Mouse (Mus musculus): ENCODE measurements around the gene Rftn1. TPM values are rescaled to one million over a fixed set of nuclear protein-coding genes. Genes with fewer than 3 reads are reported as not detected.
"Not testable (repeated sequence)": the region's sequence is repeated elsewhere in the genome, so short reads cannot be mapped to it uniquely, and the experiment has no call there.

The Rftn1 gene
- polyA plus RNA-seq, 1 experiment from 2014 or later, result 17.0 TPM

DNA sequence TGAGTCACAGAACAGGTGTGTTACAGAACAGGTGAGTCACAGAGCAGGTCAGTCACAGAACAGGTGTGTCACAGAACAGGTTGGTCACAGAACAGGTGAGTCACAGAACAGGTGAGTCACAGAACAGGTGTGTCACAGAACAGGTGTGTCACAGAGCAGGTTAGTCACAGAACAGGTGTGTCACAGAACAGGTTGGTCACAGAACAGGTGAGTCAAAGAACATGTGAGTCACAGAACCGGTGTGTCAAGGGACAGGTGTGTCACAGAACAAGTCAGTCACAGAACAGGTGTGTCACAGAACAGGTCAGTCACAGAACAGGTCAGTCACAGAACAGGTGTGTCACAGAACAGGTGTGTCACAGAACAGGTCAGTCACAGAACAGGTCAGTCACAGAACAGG is 74.1 kb downstream of the Rftn1 start:
- H3K4me3 ChIP-seq; ATAC-seq (ENCODE audit: low FRiP score); H3K9me3 ChIP-seq; H3K4me2 ChIP-seq; H3K36me3 ChIP-seq; H3K9ac ChIP-seq; H3K27ac ChIP-seq; H3K27me3 ChIP-seq; H3K4me1 ChIP-seq (replicated peaks): not testable (repeated sequence)
- 100% methylated on average over 1 of the region's 1 CpGs for WGBS

DNA sequence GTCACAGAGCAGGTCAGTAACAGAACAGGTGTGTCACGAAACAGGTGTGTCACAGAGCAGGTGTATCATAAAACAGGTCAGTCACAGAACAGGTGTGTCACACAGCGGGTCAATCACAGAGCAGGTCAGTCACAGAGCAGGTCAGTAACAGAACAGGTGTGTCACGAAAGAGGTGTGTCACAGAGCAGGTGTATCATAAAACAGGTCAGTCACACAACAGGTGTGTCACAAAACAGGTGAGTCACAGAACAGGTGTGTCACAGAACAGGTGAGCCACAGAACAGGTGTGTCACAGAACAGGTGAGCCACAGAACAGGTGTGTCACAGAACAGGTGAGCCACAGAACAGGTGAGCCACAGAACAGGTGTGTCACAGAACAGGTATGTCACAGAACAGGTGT is 74.8 kb downstream of the Rftn1 start:
- H3K9ac ChIP-seq; ATAC-seq (ENCODE audit: low FRiP score); H3K4me1 ChIP-seq (replicated peaks); H3K36me3 ChIP-seq; H3K27ac ChIP-seq; H3K9me3 ChIP-seq; H3K4me2 ChIP-seq; H3K27me3 ChIP-seq; H3K4me3 ChIP-seq: not testable (repeated sequence)
- 96% methylated on average over 3 of the region's 3 CpGs for WGBS

DNA sequence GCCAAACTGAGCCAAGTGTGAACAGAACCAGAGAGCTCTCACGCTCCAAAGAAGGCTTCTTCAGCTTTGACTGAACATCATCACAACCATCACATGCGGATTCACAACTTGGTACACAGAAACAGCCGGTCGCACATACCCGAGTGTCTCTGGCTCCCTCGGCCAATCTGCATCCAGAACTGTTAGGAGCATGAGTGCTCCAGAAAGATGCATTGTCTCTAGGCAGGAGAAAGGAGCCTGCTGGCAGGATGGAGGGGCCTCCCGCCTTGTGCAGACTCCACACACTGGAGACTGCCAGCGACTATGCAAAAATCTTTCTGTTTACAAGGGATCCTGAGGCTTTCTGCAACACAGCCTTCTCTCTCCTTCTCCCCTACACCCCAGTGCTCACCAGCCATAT is 75.8 kb downstream of the Rftn1 start:
- 84% methylated on average over 8 of the region's 8 CpGs for WGBS
- Histone ChIP-seq H3K4me3 (no peak overlapping the region), H3K9ac (no peak overlapping the region), H3K4me1 (replicated peaks) (peaks cover 4% of the 10 kb centered on the region), H3K9me3 (no peaks in the 10 kb centered on the region), H3K36me3 (no peaks in the 10 kb centered on the region), H3K4me2 (no peak overlapping the region), H3K27ac (no peak overlapping the region), H3K27me3 (no peaks in the 10 kb centered on the region)
- no peak for ATAC-seq (ENCODE audit: low FRiP score)

DNA sequence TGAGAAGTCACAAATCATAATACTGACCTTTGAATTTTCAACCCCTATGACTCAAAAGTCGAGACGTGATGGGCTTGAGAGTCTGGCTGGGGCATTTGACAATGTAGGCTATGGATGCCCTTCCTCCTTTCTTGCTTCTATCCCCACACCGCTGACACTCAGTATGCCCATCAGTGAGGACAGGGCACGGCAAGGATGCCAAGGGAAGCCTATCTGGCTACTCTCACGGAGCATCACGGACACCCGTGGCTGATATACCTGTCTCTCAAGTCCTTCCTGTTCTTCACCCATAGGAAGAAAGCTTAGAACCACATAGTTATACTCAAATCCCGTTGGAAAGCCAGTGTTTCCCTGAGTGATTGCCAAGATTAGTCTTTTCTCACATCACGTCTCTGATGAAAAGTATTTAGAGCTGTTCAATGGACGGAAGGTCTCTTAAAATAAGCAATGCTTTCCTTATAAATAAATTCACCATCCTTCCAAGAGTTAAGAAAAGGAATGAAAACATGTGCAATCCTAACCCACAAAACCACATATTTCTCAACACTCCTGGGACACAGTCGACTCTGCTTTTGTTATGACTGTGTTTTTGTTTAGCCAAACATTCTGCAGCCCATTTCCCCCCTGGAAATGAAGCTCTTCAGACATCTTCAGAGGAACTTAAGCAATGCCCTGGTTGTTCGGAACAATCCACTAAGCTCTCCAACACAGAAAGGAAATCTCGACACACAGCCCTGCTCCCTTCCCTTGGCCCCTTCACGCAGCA is 79.6 kb downstream of the Rftn1 start:
- Histone ChIP-seq H3K9ac (no peak overlapping the region), H3K27me3 (no peaks in the 10 kb centered on the region), H3K4me1 (replicated peaks) (peaks cover 4% of the 10 kb centered on the region), H3K36me3 (0 out of 2 replicates have a peak, but pooled peaks cover under 1% of the 10 kb centered on the region), H3K9me3 (no peaks in the 10 kb centered on the region), H3K27ac (no peak overlapping the region), H3K4me3 (no peak overlapping the region), H3K4me2 (no peak overlapping the region)
- 78% methylated on average over 14 of the region's 14 CpGs for WGBS
- ATAC-seq (ENCODE audit: low FRiP score), result no peak

DNA sequence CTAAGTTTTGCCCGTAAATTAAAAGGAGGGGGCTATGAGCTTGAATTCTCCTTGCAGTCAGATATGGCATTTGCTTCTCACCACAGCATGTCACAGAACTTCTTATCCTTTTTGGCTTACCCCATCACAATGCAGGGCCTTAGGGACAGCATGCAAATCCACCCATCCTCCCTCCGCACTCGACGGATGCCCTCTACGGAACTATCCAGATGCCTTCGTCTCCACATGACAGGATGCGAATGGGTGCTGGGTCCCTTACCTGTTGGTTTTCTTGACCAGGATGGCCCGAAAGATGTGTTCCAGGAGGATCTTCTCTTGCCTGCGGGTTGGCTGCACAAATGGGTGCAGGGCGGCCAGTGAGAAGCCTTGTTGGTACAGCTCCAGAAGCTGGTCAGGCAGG is 83.7 kb downstream of the Rftn1 start:
- whole genome bisulfite sequencing, result 96% methylated on average over 10 of the region's 10 CpGs
- H3K27ac ChIP-seq, result no peak overlapping the region
- ATAC-seq (ENCODE audit: low FRiP score), result no peak
- peaks cover 4% of the 10 kb centered on the region for H3K4me1 ChIP-seq (replicated peaks)
- H3K9me3 ChIP-seq, result peaks cover 10% of the 10 kb centered on the region
- 0 out of 2 replicates have a peak, but pooled peaks cover 9% of the 10 kb centered on the region for H3K36me3 ChIP-seq
- no peak overlapping the region for H3K4me2 ChIP-seq
- H3K9ac ChIP-seq, result no peak overlapping the region
- no peaks in the 10 kb centered on the region for H3K27me3 ChIP-seq
- H3K4me3 ChIP-seq, result no peak overlapping the region

- Histone ChIP-seq H3K27me3 (no peaks in the 10 kb centered on the region), H3K9ac (no peak overlapping the region), H3K4me1 (replicated peaks) (peaks cover 12% of the 10 kb centered on the region), H3K4me2 (no peak overlapping the region), H3K27ac (no peak overlapping the region), H3K9me3 (peaks cover 10% of the 10 kb centered on the region), H3K4me3 (no peak overlapping the region), H3K36me3 (0 out of 2 replicates have a peak, but pooled peaks cover 9% of the 10 kb centered on the region)
- 90% methylated on average over 3 of the region's 3 CpGs for WGBS
- no peak for ATAC-seq (ENCODE audit: low FRiP score)
Observed at GRCm38 (mm10) chr17:50104131-50104530, 86.3 kb downstream of the Rftn1 start.

- no peak overlapping the region for H3K9ac ChIP-seq
- H3K9me3 ChIP-seq, result peaks cover 10% of the 10 kb centered on the region
- 0 out of 2 replicates have a peak, but pooled peaks cover 9% of the 10 kb centered on the region for H3K36me3 ChIP-seq
- no peaks in the 10 kb centered on the region for H3K27me3 ChIP-seq
- H3K27ac ChIP-seq, result no peak overlapping the region
- ATAC-seq (ENCODE audit: low FRiP score), result no peak
- peaks cover 12% of the 10 kb centered on the region for H3K4me1 ChIP-seq (replicated peaks)
- H3K4me2 ChIP-seq, result no peak overlapping the region
- H3K4me3 ChIP-seq, result no peak overlapping the region
- WGBS, result 88% methylated on average over 3 of the region's 3 CpGs
Observed at GRCm38 (mm10) chr17:50101416-50101815, 89.1 kb downstream of the Rftn1 start.

GRCm38 (mm10) chr17:50100070-50100469 is 90.4 kb downstream of the Rftn1 start:
- WGBS, result 68% methylated on average over 12 of the region's 12 CpGs
- Histone ChIP-seq H3K9me3 (peaks cover 3% of the 10 kb centered on the region; the same call in 1 of the 2 replicates), H3K4me1 (replicated peaks) (peaks cover 12% of the 10 kb centered on the region), H3K4me2 (no peak overlapping the region), H3K27ac (peak overlapping the region; percentile 58; the same call in 1 of the 2 replicates), H3K9ac (no peak overlapping the region; the same call in 1 of the 2 replicates), H3K36me3 (0 out of 2 replicates have a peak, but pooled peaks cover 2% of the 10 kb centered on the region), H3K4me3 (no peak overlapping the region), H3K27me3 (no peaks in the 10 kb centered on the region)
- ATAC-seq (ENCODE audit: low FRiP score), result no peak

GRCm38 (mm10) chr17:50099378-50099777 is 91.1 kb downstream of the Rftn1 start:
- no peak overlapping the region for H3K4me3 ChIP-seq
- H3K36me3 ChIP-seq, result no peaks in the 10 kb centered on the region
- H3K9ac ChIP-seq, result no peak overlapping the region
- H3K4me1 ChIP-seq (replicated peaks), result peaks cover 12% of the 10 kb centered on the region
- H3K9me3 ChIP-seq, result no peaks in the 10 kb centered on the region; the same call in 1 of the 2 replicates
- no peak for ATAC-seq (ENCODE audit: low FRiP score)
- 65% methylated on average over 8 of the region's 8 CpGs for WGBS
- H3K27me3 ChIP-seq, result no peaks in the 10 kb centered on the region
- peak overlapping the region; percentile 58 for H3K27ac ChIP-seq
- no peak overlapping the region for H3K4me2 ChIP-seq

GRCm38 (mm10) chr17:50098297-50098696 is 92.2 kb downstream of the Rftn1 start:
- H3K9me3 ChIP-seq, result no peaks in the 10 kb centered on the region
- no peak for ATAC-seq (ENCODE audit: low FRiP score)
- no peak overlapping the region for H3K27ac ChIP-seq
- H3K9ac ChIP-seq, result no peak overlapping the region
- H3K4me3 ChIP-seq, result no peak overlapping the region
- WGBS, result 88% methylated on average over 6 of the region's 6 CpGs
- H3K4me1 ChIP-seq (replicated peaks), result peaks cover 14% of the 10 kb centered on the region
- no peaks in the 10 kb centered on the region for H3K36me3 ChIP-seq
- H3K27me3 ChIP-seq, result no peaks in the 10 kb centered on the region
- no peak overlapping the region for H3K4me2 ChIP-seq

DNA sequence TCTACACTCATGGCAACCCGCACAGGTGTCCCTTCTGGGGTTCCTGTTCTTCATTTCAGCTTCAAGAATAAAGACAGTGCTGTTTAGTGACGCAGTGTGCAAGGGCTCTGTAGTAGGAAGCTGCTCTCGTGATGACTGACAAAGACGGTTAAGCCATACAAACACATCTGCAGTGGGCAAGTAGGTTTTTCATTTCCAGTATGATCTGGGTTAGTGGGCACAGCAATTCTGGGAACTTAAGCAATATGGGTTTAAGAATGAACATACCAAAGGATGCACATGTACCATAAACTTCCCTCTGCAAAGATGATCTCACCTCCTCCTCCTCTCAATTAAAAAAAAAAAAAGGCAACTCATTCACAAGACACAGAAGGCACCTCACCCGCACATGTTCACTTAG is 92.6 kb downstream of the Rftn1 start:
- Histone ChIP-seq H3K4me3 (no peak overlapping the region), H3K27me3 (no peaks in the 10 kb centered on the region), H3K27ac (no peak overlapping the region), H3K36me3 (no peaks in the 10 kb centered on the region), H3K9me3 (no peaks in the 10 kb centered on the region), H3K4me1 (replicated peaks) (peaks cover 15% of the 10 kb centered on the region), H3K4me2 (no peak overlapping the region), H3K9ac (no peak overlapping the region)
- ATAC-seq (ENCODE audit: low FRiP score), result no peak
- 89% methylated on average over 5 of the region's 5 CpGs for WGBS

- Histone ChIP-seq H3K36me3 (no peaks in the 10 kb centered on the region), H3K27me3 (no peaks in the 10 kb centered on the region), H3K4me2 (no peak overlapping the region), H3K27ac (no peak overlapping the region), H3K4me3 (no peak overlapping the region), H3K4me1 (replicated peaks) (peaks cover 15% of the 10 kb centered on the region), H3K9me3 (no peaks in the 10 kb centered on the region), H3K9ac (no peak overlapping the region)
- WGBS, result 98% methylated on average over 4 of the region's 4 CpGs
- no peak for ATAC-seq (ENCODE audit: low FRiP score)
Observed at GRCm38 (mm10) chr17:50096305-50096704, 94.2 kb downstream of the Rftn1 start.

DNA sequence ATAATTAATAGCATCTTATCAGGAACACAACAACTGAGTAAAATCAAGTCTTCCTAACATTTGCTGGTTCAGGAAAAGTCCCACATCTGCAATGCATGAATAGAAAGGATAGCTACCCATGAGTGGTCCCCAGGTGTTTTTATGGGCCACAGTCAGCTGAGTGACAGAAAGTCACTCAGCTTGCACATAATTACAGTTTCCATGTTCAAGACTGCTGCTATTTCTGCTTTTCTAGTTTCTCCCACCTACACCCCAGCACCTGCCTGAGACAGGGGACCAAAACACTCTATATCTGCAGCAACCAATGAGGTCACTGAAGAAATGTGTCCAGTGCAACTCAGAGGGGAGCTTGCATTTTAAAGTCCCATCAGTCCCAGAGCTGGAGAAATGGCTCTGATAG is 95.9 kb downstream of the Rftn1 start:
- no peaks in the 10 kb centered on the region for H3K36me3 ChIP-seq
- H3K27me3 ChIP-seq, result no peaks in the 10 kb centered on the region
- no peak overlapping the region for H3K9ac ChIP-seq
- H3K4me1 ChIP-seq (replicated peaks), result peaks cover 7% of the 10 kb centered on the region
- no peak overlapping the region for H3K27ac ChIP-seq
- no peaks in the 10 kb centered on the region for H3K9me3 ChIP-seq
- no peak overlapping the region for H3K4me3 ChIP-seq
- ATAC-seq (ENCODE audit: low FRiP score), result no peak
- no peak overlapping the region for H3K4me2 ChIP-seq

Data from hindbrain, embryonic 13.5 days (tissue).